Mouse (Mus musculus): ENCODE results near the gene Enam.

- TF ChIP-seq CTCF (IDR thresholded peaks at IDR 0.05; ENCODE audit: control insufficient read depth, insufficient read depth, low read length) (no peak), POLR2A (IDR thresholded peaks at IDR 0.05; ENCODE audit: borderline replicate concordance, control insufficient read depth, low read depth, low read length) (no peak)
Measured at GRCm38 (mm10) chr5:88491111-88491510, 3.3 kb downstream of the Enam start.
